Mouse (Mus musculus) inflammation-experienced regulatory T-cells, adult 16 weeks (primary cell): ENCODE measurements around the gene Bmp15. TPM values are rescaled to one million over a fixed set of nuclear protein-coding genes. Genes with fewer than 3 reads are reported as not detected.

Experiments
- polyA plus RNA-seq: library from polyadenylated mRNA; unstranded; fragments of 100-300 nt; shearing (Covaris generic); gene quantifications from one replicate; pipeline ENCODE4 v1.2.1, GENCODE M21; 2017

The Bmp15 gene
- not detected for polyA plus RNA-seq

DNA sequence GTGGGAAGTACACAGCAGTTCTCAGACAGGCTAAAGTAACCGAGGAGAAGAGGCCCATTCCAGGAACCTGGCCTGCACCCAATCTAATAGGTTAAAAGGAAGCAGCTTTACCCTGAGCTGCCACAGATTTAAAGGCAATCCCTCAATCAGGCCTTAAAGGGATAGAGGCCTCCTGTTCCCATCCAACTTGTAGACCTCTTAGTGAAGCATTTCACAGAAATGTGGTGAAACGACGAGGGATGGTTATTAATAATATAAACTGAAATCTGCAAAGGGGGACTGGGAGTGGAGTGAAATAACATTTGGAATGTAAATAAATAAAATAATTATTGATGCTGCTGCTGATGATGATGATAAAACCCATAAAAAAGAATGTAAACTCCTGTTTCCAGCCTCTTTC is at the start of gene Bmp15:
Bmp15 (minus strand) TSS at position 101 of the 400 bp plus-strand sequence.

Other genes starting within 250 kb of the Bmp15 start
- not detected for gene AU022751, start 237.3 kb downstream of the Bmp15 start, polyA plus RNA-seq
- not detected for gene Nudt10, start 147.7 kb downstream of the Bmp15 start, polyA plus RNA-seq
- gene Shroom4, start 79.1 kb upstream of the Bmp15 start, polyA plus RNA-seq: 0.16 TPM